Mouse (Mus musculus): ENCODE measurements around the gene Fam162b. TPM values are rescaled to one million over a fixed set of nuclear protein-coding genes. Genes with fewer than 3 reads are reported as not detected.

The Fam162b gene
- polyA plus RNA-seq (2015; fragmentation: Nextera tagmentation; extraction: Ambion mirVana): 3.1 and 3.4 TPM in 2 replicates

DNA sequence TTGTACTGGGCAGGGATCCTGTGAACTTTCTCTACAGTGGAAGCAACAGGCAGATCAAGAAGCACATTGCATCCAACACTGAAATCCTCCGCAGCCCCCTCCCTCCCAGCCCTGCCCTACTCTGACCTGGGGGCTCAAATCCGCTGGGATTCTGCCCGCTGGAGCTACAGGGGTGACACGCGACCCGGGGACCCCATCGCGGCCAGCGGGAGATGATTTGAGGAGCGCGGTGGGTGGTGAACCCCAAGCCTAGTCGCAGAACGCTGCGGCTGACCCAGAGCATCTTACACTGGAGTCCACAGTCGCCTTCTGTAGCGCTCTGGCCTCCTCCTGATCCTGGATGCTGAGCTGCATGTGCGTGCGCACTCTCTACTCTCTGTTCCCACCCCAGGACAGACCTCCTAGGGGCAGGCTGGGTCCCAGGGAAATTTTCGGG is at the start of gene Fam162b:
Gene Fam162b (minus strand): TSS at position 379 of the 436 bp plus-strand sequence.
- peak within 1 kb of the TSS; percentile 39 for H3K4me3 ChIP-seq
- H3K36me3 ChIP-seq: no peaks in the 10 kb centered on the region
- no peak within 1 kb of the TSS for H3K27ac ChIP-seq (replicated peaks)
- H3K9me3 ChIP-seq: no peaks in the 10 kb centered on the region
- no peak for ATAC-seq (ENCODE audit: extremely low read depth, insufficient number of reproducible peaks, low FRiP score, low TSS enrichment)
- peak within 1 kb of the TSS; percentile 55; the same call in 1 of the 2 replicates for H3K9ac ChIP-seq
- 3% methylated on average over 19 of the region's 19 CpGs for WGBS
- H3K4me2 ChIP-seq: peak within 1 kb of the TSS; percentile 68
- peaks cover 24% of the 10 kb centered on the region for H3K27me3 ChIP-seq (replicated peaks)
- no peaks in the 10 kb centered on the region for H3K4me1 ChIP-seq

DNA sequence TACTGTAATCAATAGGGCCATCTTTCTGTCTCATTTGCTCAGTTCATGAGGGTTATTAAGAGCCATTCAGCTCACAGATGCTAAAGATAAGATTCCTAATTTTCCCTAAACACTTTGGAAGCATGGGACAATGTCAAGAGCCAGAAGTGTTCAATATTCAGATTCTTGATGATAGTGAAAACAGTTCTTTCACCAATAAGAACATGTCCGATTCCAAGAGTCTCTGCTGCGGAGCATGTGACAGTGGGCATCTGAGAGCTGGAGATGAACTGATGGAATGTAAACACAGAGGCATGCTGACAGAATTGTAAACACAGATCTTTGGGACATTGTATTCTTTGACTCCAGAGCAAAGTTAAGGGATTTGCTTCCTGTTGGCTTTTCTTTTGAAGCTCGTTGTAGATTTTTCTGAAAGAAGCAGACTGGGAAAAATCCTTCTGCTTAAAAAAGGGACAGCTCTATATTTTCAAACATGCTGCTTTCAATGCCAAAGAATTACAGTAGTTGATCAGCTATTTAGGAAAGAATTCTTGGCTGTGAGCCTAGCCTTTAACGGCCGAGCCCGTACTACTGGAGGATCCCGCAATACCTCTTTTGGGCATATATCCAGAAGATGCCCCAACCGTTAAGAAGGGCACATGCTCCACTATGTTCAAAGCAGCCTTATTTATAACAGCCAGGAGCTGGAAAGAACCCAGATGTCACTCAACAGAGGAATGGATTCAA is 41.3 kb upstream of the Fam162b start, which contains the start of gene Gprc6a:
Gene Gprc6a (minus strand): TSS at position 51 of the 726 bp plus-strand sequence.
- no peaks in the 10 kb centered on the region for H3K36me3 ChIP-seq
- no peak within 1 kb of the TSS for H3K4me2 ChIP-seq
- no peak within 1 kb of the TSS for H3K27ac ChIP-seq (replicated peaks)
- 43% methylated on average over 8 of the region's 8 CpGs for WGBS
- H3K9ac ChIP-seq: no peak within 1 kb of the TSS
- no peaks in the 10 kb centered on the region for H3K4me1 ChIP-seq
- no peak within 1 kb of the TSS for H3K4me3 ChIP-seq
- H3K27me3 ChIP-seq (replicated peaks): no peaks in the 10 kb centered on the region
- ATAC-seq (ENCODE audit: extremely low read depth, insufficient number of reproducible peaks, low FRiP score, low TSS enrichment): no peak
- no peaks in the 10 kb centered on the region for H3K9me3 ChIP-seq

DNA sequence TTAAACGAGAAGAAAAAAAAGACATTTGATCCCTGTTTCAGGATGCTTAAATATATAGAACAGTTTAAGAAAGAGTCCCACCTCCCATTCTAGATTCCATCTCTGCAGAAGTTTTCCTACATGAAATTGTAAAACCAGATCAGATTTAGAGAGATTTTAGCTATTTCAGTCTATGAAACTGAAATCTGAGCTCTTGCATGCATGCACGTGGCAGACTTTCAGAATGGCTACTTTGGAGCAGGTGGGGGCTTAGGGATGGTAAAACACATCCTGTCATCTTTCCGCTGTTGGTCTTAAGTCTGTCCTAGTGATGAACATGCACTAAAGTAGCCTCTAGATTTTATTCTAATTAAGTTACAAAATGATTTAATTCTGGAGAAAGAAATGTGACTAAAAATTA is 30.9 kb upstream of the Fam162b start:
- Histone ChIP-seq H3K4me3 (no peak overlapping the region), H3K9me3 (no peaks in the 10 kb centered on the region), H3K4me2 (no peak overlapping the region), H3K27me3 (replicated peaks) (no peaks in the 10 kb centered on the region), H3K27ac (replicated peaks) (no peak overlapping the region), H3K36me3 (no peaks in the 10 kb centered on the region), H3K4me1 (no peaks in the 10 kb centered on the region), H3K9ac (no peak overlapping the region)
- no peak for ATAC-seq (ENCODE audit: extremely low read depth, insufficient number of reproducible peaks, low FRiP score, low TSS enrichment)
- 74% methylated on average over 3 of the region's 3 CpGs for WGBS

DNA sequence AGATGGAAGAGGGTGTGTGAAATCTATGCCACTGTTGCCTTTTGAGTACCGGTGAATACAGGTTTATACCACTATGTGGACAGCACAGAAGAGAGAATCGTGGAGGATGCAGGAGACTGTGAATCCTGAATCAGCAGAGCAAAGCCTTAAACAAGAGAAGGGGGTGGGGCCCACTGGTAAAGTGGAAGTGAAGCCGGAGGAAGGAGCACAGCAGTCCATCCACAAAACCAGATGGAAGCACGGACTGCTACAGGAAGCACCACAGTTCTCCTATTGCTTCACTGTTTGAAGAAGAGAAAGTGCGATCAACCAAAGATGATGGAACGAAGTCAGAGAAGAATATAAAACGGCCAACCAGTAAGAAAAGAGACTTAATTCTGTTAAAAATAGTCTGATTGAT is 29.8 kb upstream of the Fam162b start:
- Histone ChIP-seq H3K9me3 (no peaks in the 10 kb centered on the region), H3K27ac (replicated peaks) (no peak overlapping the region), H3K4me2 (no peak overlapping the region), H3K36me3 (no peaks in the 10 kb centered on the region), H3K4me1 (no peaks in the 10 kb centered on the region), H3K9ac (no peak overlapping the region), H3K27me3 (replicated peaks) (no peaks in the 10 kb centered on the region), H3K4me3 (no peak overlapping the region)
- no peak; the same call in 1 of the 2 replicates for ATAC-seq (ENCODE audit: extremely low read depth, insufficient number of reproducible peaks, low FRiP score, low TSS enrichment)
- WGBS: 66% methylated on average over 7 of the region's 7 CpGs

DNA sequence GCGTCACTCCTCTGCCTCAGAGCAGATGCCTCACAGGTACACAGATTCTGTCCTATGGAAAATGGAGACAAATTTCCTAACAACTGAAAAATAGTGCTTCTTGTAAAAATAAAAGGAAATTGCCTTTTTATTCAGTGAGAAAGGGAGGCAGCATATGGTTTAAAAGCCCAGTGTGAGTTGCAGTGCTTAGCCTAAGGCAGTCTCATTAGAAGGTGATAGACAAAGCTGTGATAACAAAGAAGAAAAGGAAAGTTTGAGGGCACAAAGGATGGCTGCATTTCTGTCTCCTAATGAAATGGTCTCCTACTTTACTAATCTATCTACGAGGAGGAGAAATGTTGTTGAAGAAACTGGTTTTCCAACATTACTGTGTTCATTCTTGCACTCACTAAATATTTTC is 28.2 kb upstream of the Fam162b start:
- Histone ChIP-seq H3K27me3 (replicated peaks) (no peaks in the 10 kb centered on the region), H3K4me1 (peaks cover 3% of the 10 kb centered on the region), H3K4me2 (no peak overlapping the region), H3K4me3 (no peak overlapping the region), H3K9ac (no peak overlapping the region), H3K36me3 (no peaks in the 10 kb centered on the region), H3K27ac (replicated peaks) (no peak overlapping the region), H3K9me3 (no peaks in the 10 kb centered on the region)
- no peak for ATAC-seq (ENCODE audit: extremely low read depth, insufficient number of reproducible peaks, low FRiP score, low TSS enrichment)
- WGBS: 65% methylated on average over 2 of the region's 2 CpGs

DNA sequence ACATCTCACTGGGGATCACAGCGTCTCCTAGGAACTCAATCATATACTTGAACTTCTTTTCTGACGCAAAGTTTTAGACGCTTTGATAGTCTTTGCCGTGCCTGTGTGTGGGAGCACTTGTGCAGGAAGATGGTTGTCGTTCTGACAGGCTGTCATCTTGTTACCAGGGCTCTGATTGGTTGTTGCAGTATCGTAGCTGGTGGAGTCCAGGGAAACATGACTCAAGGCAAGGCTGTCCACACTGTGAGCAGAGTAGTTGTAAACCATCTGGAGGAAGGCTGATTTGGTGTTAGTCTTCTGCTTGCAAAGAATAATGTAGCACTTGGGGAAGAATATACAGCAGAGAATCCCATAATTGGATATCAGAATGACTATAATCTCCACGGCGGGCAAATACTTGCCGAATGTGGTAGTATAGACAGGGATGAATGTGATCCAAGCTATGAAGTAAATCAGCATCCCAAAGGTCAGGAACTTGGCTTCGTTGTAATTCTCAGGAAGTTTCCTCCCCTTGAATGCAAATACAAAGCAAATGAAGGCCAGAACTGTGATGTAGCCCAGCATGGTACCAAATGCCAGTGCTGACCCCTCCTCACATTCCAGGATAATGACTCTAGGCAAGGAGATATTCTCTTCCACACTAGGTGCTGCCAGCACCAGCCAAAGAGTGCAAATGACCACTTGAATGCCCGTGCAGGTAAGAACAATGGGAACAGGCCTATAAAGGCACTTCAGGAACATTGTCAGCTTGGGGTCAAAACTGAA is 24.7 kb upstream of the Fam162b start:
- Histone ChIP-seq H3K36me3 (no peaks in the 10 kb centered on the region), H3K4me1 (peaks cover 10% of the 10 kb centered on the region), H3K9ac (no peak overlapping the region), H3K9me3 (no peaks in the 10 kb centered on the region), H3K4me3 (no peak overlapping the region), H3K4me2 (no peak overlapping the region), H3K27me3 (replicated peaks) (no peaks in the 10 kb centered on the region), H3K27ac (replicated peaks) (no peak overlapping the region)
- WGBS: 61% methylated on average over 11 of the region's 11 CpGs
- ATAC-seq (ENCODE audit: extremely low read depth, insufficient number of reproducible peaks, low FRiP score, low TSS enrichment): no peak

DNA sequence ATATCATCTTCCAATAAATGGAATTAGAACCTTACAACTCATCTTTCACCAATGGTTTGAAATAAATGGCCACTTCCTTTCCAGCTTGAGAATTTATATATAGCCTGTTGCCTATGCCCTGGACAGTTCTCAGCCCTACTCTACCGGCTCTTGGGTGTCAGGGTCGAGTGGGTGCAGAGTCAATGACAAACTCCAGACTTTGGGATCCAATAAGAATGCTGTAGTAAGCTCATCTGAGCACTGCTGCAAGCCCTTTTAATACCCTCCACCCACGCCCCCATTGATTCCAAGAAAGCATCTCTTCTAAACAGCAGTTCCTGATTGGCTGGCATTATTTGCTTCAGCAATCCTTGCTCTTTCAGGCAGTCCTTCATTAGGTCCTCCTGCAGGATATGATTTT is 23.1 kb upstream of the Fam162b start:
- no peaks in the 10 kb centered on the region for H3K27me3 ChIP-seq (replicated peaks)
- H3K4me1 ChIP-seq: peaks cover 10% of the 10 kb centered on the region
- no peaks in the 10 kb centered on the region for H3K36me3 ChIP-seq
- H3K4me2 ChIP-seq: no peak overlapping the region
- WGBS: 38% methylated on average over 3 of the region's 3 CpGs
- H3K9me3 ChIP-seq: no peaks in the 10 kb centered on the region
- no peak overlapping the region for H3K4me3 ChIP-seq
- H3K9ac ChIP-seq: no peak overlapping the region
- 0 out of 2 replicates have a peak overlapping the region, but pooled peaks have one; percentile 15 for H3K27ac ChIP-seq (replicated peaks)
- no peak for ATAC-seq (ENCODE audit: extremely low read depth, insufficient number of reproducible peaks, low FRiP score, low TSS enrichment)

DNA sequence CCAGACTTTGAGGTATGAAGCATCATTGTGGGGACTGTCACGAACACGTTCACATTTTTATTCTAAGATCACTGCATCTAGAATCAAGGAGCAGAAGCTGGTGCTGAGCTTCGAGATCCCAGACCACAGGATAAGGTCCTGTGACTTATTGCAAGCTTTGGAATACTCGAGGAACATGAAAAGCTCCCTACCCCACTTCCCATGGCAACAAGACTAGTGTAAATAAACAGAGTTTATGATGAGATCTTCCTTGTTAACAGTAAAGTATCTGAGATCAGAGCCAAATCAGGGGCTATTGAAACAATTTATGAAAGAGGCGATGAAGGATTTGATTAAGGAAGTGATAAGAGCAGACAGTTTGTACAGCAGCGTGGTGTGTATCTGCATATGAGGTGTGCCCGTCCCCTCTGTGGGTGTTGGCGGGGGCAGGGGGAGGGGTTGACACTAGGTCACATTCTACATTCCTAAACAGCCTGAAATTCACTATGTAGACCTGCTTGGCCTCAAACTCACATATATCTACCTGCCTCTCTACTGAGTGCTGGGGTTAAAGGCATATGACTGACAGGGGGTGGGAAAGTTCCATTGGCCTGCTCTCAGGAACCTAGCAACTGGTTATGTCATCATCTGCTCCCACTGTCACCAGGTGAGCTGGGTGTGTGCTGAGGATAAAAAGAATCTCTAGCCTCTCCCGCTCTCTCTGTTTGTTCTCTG is 21.8 kb upstream of the Fam162b start:
- H3K36me3 ChIP-seq: no peaks in the 10 kb centered on the region
- ATAC-seq (ENCODE audit: extremely low read depth, insufficient number of reproducible peaks, low FRiP score, low TSS enrichment): no peak
- H3K9ac ChIP-seq: no peak overlapping the region
- WGBS: 57% methylated on average over 9 of the region's 9 CpGs
- H3K4me2 ChIP-seq: no peak overlapping the region
- H3K4me1 ChIP-seq: peaks cover 10% of the 10 kb centered on the region
- no peak overlapping the region for H3K4me3 ChIP-seq
- no peaks in the 10 kb centered on the region for H3K27me3 ChIP-seq (replicated peaks)
- no peaks in the 10 kb centered on the region for H3K9me3 ChIP-seq
- no peak overlapping the region for H3K27ac ChIP-seq (replicated peaks)

DNA sequence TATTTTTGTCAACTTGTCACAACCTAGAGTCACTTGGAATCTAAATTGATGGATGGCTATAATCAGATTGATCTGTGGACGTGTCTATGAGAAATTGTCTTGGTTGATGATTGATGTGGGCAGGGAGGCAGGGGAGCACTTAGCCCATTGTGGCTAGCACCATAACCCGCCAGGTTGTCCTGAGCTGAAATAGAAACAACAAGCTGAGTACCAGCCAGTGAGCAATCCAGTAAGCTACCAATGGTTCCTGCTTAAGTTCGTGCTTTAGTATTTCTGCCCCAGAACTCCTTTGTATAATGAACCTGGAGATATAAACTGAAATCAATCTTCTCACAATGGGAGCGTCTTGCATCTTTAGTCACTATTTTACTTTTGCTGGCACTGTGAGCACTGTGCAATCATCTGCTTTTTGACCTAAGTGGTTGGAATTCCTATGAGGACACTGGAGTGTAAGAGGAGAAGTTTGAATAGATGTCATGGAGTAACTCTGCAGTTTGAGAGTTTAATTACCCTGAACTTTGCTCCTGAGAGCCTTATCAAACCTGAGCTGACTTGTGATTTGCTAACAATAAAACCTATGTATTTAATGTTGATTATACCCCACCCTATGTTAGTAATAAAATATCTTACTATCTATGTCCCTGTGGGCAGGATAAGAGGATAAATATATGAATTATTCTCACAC is 19.6 kb upstream of the Fam162b start:
- 61% methylated on average over 4 of the region's 4 CpGs for WGBS
- H3K4me1 ChIP-seq: peaks cover 10% of the 10 kb centered on the region

DNA sequence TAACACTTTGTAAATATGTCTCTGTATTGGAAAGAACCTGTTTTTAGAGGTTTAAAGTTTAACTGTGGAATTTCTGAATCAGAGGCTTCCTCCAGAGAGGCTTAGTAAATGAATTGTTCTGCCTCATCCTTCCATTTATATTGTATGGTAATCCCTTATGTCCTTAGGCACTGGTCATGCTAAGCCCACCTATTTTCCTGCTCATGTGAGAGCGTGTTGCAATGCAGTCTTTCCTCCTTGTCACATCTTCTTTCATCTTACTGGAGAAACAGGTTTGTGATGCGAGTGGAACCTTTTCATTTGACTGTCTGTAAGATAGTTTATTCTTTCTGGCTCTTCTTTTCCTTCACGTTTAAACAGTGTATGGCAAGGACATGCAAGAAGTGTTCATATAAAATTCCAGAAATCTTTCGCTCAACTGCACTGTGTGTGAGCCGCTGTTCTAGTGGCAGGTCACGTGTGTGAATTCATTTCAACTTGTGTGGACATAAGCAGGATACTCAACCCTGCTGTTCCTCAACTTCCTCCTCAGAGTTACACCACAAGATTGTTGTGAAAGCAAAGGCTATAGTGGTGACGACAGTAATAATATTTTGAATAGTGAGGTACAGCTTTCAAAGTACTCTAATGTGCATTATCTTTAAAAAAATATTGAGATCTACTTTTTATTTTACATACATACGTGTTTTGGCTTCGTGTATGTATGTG is 6.8 kb upstream of the Fam162b start:
- no peak overlapping the region for H3K27ac ChIP-seq (replicated peaks)
- no peak overlapping the region for H3K4me3 ChIP-seq
- H3K36me3 ChIP-seq: no peaks in the 10 kb centered on the region
- 74% methylated on average over 9 of the region's 9 CpGs for WGBS
- no peaks in the 10 kb centered on the region for H3K4me1 ChIP-seq
- no peaks in the 10 kb centered on the region for H3K27me3 ChIP-seq (replicated peaks)
- no peak for ATAC-seq (ENCODE audit: extremely low read depth, insufficient number of reproducible peaks, low FRiP score, low TSS enrichment)
- H3K9me3 ChIP-seq: no peaks in the 10 kb centered on the region
- H3K4me2 ChIP-seq: no peak overlapping the region
- no peak overlapping the region for H3K9ac ChIP-seq

More for the DNA sequence above, 19.6 kb upstream of the Fam162b start:
- H3K27me3 ChIP-seq (replicated peaks): no peaks in the 10 kb centered on the region
- H3K4me3 ChIP-seq: no peak overlapping the region
- no peak overlapping the region for H3K9ac ChIP-seq
- no peak overlapping the region for H3K4me2 ChIP-seq
- H3K9me3 ChIP-seq: no peaks in the 10 kb centered on the region
- no peaks in the 10 kb centered on the region for H3K36me3 ChIP-seq
- ATAC-seq (ENCODE audit: extremely low read depth, insufficient number of reproducible peaks, low FRiP score, low TSS enrichment): no peak
- H3K27ac ChIP-seq (replicated peaks): no peak overlapping the region

Measured in heart, embryonic 13.5 days (tissue).